Mouse (Mus musculus) hindbrain, embryonic 11.5 days (tissue): Measurements from ENCODE around the gene Mitf. TPM values are rescaled to one million over a fixed set of nuclear protein-coding genes. Genes with fewer than 3 reads are reported as not detected.

Source experiments
- ATAC-seq: fragments of 200-750 bp; cut with Nextera tagmentation; 2 replicates; pipeline ENCODE4 v1.8.0; 2017; ENCODE audit warnings: mild to moderate bottlenecking, moderate TSS enrichment, moderate library complexity; ENCODE audit not compliant: low FRiP score
- DNase-seq: peaks from one replicate; pipeline ENCODE4 v3.0.0-alpha.2; 2015; ENCODE audit warnings: low spot score
- H3K27ac ChIP-seq: fragments of 300-500 bp; sonication (generic); 2 replicates; pipeline ENCODE4 v1.5.1; 2014; ENCODE audit warnings: mild to moderate bottlenecking, low read depth, low read length
- H3K27me3 ChIP-seq: fragments of 300-500 bp; sonication (generic); 2 replicates; pipeline ENCODE4 v1.6.1; 2014; ENCODE audit warnings: mild to moderate bottlenecking, low read length, moderate library complexity, mixed read lengths; ENCODE audit not compliant: control insufficient read depth, insufficient read depth
- H3K36me3 ChIP-seq: fragments of 300-500 bp; sonication (generic); 2 replicates; pipeline ENCODE4 v1.6.1; 2014; ENCODE audit warnings: mild to moderate bottlenecking, low read length, moderate library complexity, mixed read lengths; ENCODE audit not compliant: control insufficient read depth, insufficient read depth
- H3K4me1 ChIP-seq: fragments of 300-500 bp; sonication (generic); replicated peaks from 2 replicates; pipeline ENCODE4 v1.6.1; 2014; ENCODE audit warnings: low read length, mixed read lengths; ENCODE audit not compliant: control insufficient read depth, insufficient read depth
- H3K4me2 ChIP-seq: fragments of 300-500 bp; sonication (generic); replicated peaks from 2 replicates; pipeline ENCODE4 v1.6.1; 2014; ENCODE audit warnings: mild to moderate bottlenecking, low read depth, low read length
- H3K4me3 ChIP-seq: fragments of 300-500 bp; sonication (generic); 2 replicates; pipeline ENCODE4 v1.5.1; 2014; ENCODE audit warnings: low read depth, low read length
- H3K9ac ChIP-seq: fragments of 300-500 bp; sonication (generic); 2 replicates; pipeline ENCODE4 v1.6.1; 2014; ENCODE audit warnings: low read depth, low read length
- H3K9me3 ChIP-seq: fragments of 300-500 bp; sonication (generic); 2 replicates; pipeline ENCODE4 v1.6.1; 2016; ENCODE audit warnings: low read length; ENCODE audit not compliant: control insufficient read depth
- WGBS: fragments of 180-500 bp; shearing (Covaris S2); extraction: QIAGEN DNeasy Blood & Tissue Kit; methylation state at CpG from one replicate; pipeline ENCODE4 v1.1.7; 2014; 5-methylcytosine and 5-hydroxymethylcytosine counted together
- polyA plus RNA-seq: library from polyadenylated mRNA; unstranded; fragments of >200 nt; fragmentation: Nextera tagmentation; extraction: Ambion mirVana; gene quantifications from 2 replicates; pipeline ENCODE4 v1.2.1, GENCODE M21; 2014

The Mitf gene
- polyA plus RNA-seq, 1 experiment from 2014 or later = 1.2 TPM

DNA sequence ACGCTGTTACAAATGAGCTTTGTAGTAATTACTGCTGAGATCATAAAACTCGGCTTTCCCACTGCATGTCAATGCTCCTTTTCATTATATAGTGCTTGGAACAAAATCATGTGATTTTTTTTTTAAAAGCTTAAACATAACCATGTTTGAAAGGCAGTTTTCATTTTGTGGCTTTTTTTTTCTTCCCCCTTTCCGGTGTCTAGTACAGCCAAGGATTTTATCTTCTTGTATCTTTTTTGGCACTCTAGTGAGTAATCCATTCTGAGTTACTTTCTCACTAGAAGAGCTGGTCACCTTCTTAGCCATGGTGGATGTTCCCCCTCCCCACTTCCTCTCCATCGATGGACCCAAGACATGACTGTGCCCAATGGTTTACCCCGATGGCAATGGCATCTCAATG lies 91.2 kb downstream of the Mitf start:
- Histone ChIP-seq H3K36me3 (no peaks in the 10 kb centered on the region), H3K4me2 (no peak overlapping the region), H3K27ac (no peak overlapping the region), H3K4me3 (no peak overlapping the region), H3K4me1 (no peaks in the 10 kb centered on the region), H3K9ac (no peak overlapping the region), H3K27me3 (no peaks in the 10 kb centered on the region), H3K9me3 (no peaks in the 10 kb centered on the region)
- 82% methylated on average over 5 of the region's 5 CpGs for WGBS
- no peak for DNase-seq
- no peak for ATAC-seq

DNA sequence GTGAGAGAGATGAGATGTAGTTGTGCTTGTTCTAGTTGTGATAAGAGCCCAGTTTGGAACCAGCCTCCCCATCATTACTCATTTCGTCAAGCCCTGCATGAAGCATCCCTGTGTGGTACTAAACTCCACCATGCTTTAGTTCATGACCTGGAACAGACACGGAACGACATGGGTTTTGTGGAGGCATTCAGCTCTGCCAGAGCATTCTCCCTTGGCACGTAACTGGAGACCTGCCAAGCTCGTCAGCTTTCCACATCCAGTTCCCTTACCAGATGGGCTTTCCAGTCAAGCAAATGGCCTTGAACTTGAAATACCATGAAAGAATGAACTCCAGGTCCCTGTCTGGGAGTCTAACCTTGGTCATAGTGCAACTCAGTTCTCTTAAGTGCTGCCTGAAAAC lies 94.7 kb downstream of the Mitf start:
- 81% methylated on average over 5 of the region's 5 CpGs for WGBS
- H3K9me3 ChIP-seq = no peaks in the 10 kb centered on the region
- H3K4me1 ChIP-seq = no peaks in the 10 kb centered on the region
- H3K36me3 ChIP-seq = no peaks in the 10 kb centered on the region
- no peak overlapping the region for H3K27ac ChIP-seq
- no peak overlapping the region for H3K9ac ChIP-seq
- ATAC-seq = no peak
- no peaks in the 10 kb centered on the region for H3K27me3 ChIP-seq
- H3K4me2 ChIP-seq = no peak overlapping the region
- DNase-seq = no peak
- no peak overlapping the region for H3K4me3 ChIP-seq

DNA sequence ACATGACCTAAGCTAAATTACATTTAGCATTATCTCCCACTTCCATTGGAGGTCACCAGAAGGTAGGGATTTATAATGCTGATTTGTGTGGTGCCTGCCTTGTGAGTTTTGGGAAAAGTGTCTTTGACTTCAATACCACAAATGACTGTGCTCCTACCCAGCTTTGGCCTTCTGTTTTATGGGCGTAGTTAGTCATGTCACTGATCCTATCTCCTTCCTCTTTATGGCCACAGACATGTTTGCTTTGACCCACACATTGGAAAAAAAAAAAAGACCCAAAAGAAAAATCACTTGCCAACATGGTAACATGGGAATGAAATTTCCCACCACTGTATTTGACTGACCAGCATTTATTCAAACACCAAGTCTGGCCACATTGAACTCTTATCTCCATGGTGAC lies 95.4 kb downstream of the Mitf start:
- WGBS = 97% methylated on average over 1 of the region's 1 CpGs

DNA sequence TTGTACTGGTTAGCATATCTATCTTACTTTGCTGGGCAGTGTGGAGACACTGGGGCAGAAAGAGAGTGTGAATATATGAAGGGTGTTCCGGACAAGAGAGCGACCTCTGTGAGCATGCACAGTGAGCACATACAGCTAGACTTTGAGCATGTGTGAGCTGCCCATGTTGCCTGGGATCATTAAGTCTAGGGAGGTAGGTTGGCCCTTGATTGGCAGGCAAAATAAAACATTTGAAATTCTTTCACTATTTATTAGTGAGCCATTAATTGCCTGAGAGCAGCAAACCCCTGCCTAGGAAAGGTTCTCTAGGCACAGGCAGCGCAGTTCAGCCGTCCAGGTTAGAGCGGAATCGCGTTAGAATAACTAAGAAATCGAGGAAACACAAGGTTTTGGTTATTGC lies 107.9 kb downstream of the Mitf start:
- no peak for DNase-seq
- Histone ChIP-seq H3K9me3 (no peaks in the 10 kb centered on the region), H3K27ac (no peak overlapping the region), H3K36me3 (no peaks in the 10 kb centered on the region), H3K9ac (no peak overlapping the region), H3K4me3 (no peak overlapping the region), H3K4me2 (no peak overlapping the region), H3K27me3 (no peaks in the 10 kb centered on the region), H3K4me1 (no peaks in the 10 kb centered on the region)
- WGBS = 91% methylated on average over 8 of the region's 8 CpGs
- ATAC-seq = no peak

More for the DNA sequence above, 95.4 kb downstream of the Mitf start:
- Histone ChIP-seq H3K4me2 (no peak overlapping the region), H3K9ac (no peak overlapping the region), H3K36me3 (no peaks in the 10 kb centered on the region), H3K4me1 (no peaks in the 10 kb centered on the region), H3K4me3 (no peak overlapping the region), H3K9me3 (no peaks in the 10 kb centered on the region), H3K27me3 (no peaks in the 10 kb centered on the region), H3K27ac (no peak overlapping the region)
- DNase-seq (no peak), ATAC-seq (no peak)

DNA sequence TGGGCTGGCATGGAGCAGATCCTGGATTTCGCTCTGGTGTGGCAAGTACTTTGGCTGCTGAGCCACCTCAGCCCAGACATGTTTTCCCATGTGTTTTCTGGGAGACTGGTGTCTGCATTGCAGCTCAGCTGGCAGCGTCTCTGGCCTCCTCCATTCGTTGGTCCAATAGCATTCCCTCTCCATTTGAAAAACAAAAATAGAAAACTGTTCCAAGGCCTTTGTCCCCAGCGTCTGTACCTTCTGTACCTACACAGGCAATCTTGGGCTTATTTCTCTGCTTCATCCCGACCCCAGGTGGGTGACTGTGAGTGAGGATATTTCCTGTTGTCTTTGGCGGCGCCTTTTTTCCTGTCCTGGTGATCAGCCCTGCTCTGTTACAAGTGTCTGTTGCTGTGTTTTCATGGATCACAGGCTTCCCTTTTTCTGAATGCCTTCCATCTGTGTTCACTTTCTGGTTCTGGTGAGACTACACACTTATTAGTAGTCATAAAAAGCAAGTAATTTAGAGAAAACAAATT lies 109.6 kb downstream of the Mitf start:
- H3K36me3 ChIP-seq = no peaks in the 10 kb centered on the region
- H3K4me3 ChIP-seq = no peak overlapping the region
- H3K4me1 ChIP-seq = no peaks in the 10 kb centered on the region
- H3K9ac ChIP-seq = no peak overlapping the region
- 84% methylated on average over 7 of the region's 7 CpGs for WGBS
- H3K27ac ChIP-seq = no peak overlapping the region
- DNase-seq (no peak), ATAC-seq (no peak)
- no peaks in the 10 kb centered on the region for H3K27me3 ChIP-seq
- H3K4me2 ChIP-seq = no peak overlapping the region
- no peaks in the 10 kb centered on the region for H3K9me3 ChIP-seq

DNA sequence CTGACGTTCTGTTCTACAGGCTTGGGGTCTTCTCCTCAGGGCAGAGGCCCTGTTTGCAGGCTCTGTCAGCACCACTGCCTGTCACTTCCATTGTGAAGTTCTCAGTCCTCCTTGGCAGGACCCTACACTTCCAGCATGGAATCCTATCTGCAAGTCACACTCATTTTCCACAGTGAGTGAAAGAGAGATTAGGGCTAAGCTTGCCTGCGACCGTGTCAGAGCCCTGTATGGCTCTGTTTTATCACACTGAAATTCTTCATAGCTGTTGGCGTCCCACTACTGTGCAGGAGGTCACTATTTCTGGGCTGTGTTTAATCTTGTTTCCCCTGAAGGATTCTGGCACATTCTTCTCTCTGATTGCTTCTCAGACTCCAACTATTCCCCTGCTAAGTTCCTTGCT lies 111.2 kb downstream of the Mitf start:
- Histone ChIP-seq H3K27ac (no peak overlapping the region), H3K9ac (no peak overlapping the region), H3K9me3 (no peaks in the 10 kb centered on the region), H3K4me1 (no peaks in the 10 kb centered on the region), H3K4me3 (no peak overlapping the region), H3K27me3 (no peaks in the 10 kb centered on the region), H3K36me3 (no peaks in the 10 kb centered on the region), H3K4me2 (no peak overlapping the region)
- WGBS = 54% methylated on average over 4 of the region's 4 CpGs
- no peak for ATAC-seq
- DNase-seq = no peak

DNA sequence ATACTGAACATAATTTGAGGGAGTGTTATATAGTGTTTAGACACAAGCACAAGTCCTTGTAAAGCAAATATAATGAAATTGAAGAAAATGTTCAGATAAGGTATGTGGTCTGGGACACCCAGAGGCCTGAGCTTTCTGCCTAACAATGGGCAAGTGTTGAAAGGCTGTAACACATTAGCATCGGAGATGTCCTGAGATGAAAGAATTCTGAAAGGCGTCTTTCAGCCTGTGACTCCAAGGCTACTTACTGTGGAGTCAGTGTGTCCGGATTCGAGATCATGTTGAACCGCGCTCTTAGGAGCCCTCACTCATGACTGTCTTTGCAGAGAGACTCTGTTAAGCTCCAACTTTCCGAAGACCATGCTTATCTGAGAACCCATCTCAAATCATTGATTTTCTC lies 111.6 kb downstream of the Mitf start:
- H3K27me3 ChIP-seq = no peaks in the 10 kb centered on the region
- H3K9ac ChIP-seq = no peak overlapping the region
- ATAC-seq (no peak), DNase-seq (no peak)
- no peak overlapping the region for H3K4me3 ChIP-seq
- WGBS = 50% methylated on average over 7 of the region's 7 CpGs
- H3K36me3 ChIP-seq = no peaks in the 10 kb centered on the region
- H3K9me3 ChIP-seq = no peaks in the 10 kb centered on the region
- H3K27ac ChIP-seq = no peak overlapping the region
- H3K4me2 ChIP-seq = no peak overlapping the region
- H3K4me1 ChIP-seq = no peaks in the 10 kb centered on the region

DNA sequence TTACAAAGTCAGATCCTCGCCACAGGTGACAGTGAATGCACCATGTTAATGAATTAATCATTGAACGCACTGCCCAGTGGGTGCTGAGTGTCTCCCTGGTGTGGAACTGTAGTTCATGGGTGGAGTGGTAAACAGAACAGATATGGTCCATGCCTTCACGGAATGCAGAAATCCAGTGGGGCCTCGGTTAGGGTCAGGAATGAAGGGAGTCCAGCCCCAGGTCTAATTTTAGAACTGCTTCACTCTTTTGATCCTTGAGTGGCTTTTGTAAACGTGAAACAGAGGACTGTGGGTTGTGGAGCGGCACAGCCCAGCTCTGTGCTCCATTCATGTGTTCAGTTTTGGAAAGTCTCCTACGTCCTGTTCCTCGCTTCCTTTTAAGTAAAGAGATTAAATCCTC lies 112.4 kb downstream of the Mitf start:
- Histone ChIP-seq H3K4me1 (no peaks in the 10 kb centered on the region), H3K9ac (no peak overlapping the region), H3K27ac (no peak overlapping the region), H3K9me3 (no peaks in the 10 kb centered on the region), H3K4me2 (no peak overlapping the region), H3K27me3 (no peaks in the 10 kb centered on the region), H3K4me3 (no peak overlapping the region), H3K36me3 (no peaks in the 10 kb centered on the region)
- DNase-seq = no peak
- no peak for ATAC-seq
- 53% methylated on average over 8 of the region's 8 CpGs for WGBS

DNA sequence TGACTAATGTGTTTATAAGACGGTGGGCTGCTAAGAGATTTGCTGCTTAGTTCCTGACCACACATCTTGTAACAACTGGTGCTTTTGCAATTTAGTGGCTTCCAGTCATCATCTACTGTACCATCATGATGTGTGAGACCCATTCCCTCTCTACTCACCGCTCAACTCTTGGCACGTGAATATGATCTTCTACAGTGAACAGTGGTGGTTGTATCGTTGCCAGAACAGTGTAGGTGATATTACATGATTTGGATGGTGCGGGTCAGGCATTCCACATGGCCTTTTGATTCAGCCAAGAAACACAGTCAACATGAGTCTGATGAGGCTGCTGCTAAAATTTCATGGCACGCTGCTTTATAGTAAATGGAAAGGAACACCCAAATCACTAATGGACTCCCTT lies 114.7 kb downstream of the Mitf start:
- H3K4me2 ChIP-seq = no peak overlapping the region
- no peaks in the 10 kb centered on the region for H3K27me3 ChIP-seq
- H3K9me3 ChIP-seq = no peaks in the 10 kb centered on the region
- H3K36me3 ChIP-seq = no peaks in the 10 kb centered on the region
- H3K4me3 ChIP-seq = no peak overlapping the region
- DNase-seq = no peak
- no peak overlapping the region for H3K9ac ChIP-seq
- ATAC-seq = no peak
- H3K27ac ChIP-seq = no peak overlapping the region
- WGBS = 94% methylated on average over 6 of the region's 6 CpGs
- H3K4me1 ChIP-seq = no peaks in the 10 kb centered on the region
